Mouse (Mus musculus) embryonic fibroblast, embryonic 13.5 days (primary cell): ENCODE measurements around the gene Nos2.

Experiments used
- CTCF ChIP-seq: IDR thresholded peaks from 2 replicates; pipeline ENCODE4 v1.5.1; 2011; ENCODE audit warnings: mild to moderate bottlenecking, control low read depth, low read length, moderate library complexity, borderline replicate concordance; ENCODE audit not compliant: insufficient read depth
- POLR2A ChIP-seq: IDR thresholded peaks from 2 replicates; pipeline ENCODE4 v1.6.1; 2011; ENCODE audit warnings: low read depth, mild to moderate bottlenecking, control low read depth, low read length, moderate library complexity

DNA sequence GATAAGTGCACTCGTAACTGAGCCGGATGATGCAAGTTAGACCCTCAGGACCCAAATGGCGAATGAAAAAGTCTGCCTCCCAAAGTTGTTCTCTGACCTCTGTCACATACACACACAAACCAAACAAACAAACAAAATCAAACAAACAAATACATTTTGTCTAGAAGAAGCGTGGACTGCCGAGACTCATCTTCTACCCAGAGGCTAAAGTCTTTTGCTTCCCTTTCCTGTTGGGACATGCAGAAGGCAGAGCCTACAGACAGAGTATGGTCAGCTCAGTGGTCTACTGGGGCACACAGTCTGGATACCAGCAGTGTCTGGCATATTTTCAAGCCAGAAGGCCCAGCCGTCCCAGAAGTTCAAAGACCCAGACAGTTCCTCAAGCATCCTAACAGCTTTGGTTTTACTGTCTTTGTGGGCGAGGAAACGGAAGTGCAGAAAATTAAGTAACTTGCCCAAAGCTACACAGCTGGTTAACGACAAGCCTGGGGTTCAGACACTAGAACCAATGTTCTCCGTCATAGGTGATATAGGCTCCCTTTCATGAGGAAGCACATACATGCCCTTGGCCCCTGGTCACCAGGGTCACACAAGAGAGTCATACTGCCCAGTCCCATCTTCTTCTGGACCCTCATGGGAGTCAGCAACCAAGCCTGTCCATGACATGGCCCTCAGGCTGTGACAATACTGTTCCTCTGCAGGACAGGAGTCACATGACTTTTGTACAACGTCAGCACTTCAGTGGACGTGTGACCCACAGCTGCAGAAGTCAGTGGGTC, 62.1 kb downstream of the Nos2 start:
- no peak for TF ChIP-seq POLR2A
- TF ChIP-seq CTCF = no peak
